Mouse (Mus musculus) mesoderm, embryonic 11.5 days (tissue): ENCODE data around the gene Rasl11b.

Experiments used
- DNase-seq: peaks from one replicate; pipeline ENCODE4 v3.0.0-alpha.2; 2012; ENCODE audit warnings: low read depth, low spot score

The Rasl11b gene

GRCm38 (mm10) chr5:74208438-74208837 lies 13.4 kb downstream of the Rasl11b start:
- DNase-seq, result no peak

- no peak for DNase-seq
These were observed 14.6 kb downstream of the Rasl11b start for GRCm38 (mm10) chr5:74209640-74210039.

GRCm38 (mm10) chr5:74211346-74211745 lies 16.3 kb downstream of the Rasl11b start:
- DNase-seq, result no peak

- peak; percentile 68 for DNase-seq
These were observed 19.5 kb downstream of the Rasl11b start for GRCm38 (mm10) chr5:74214501-74215110.

GRCm38 (mm10) chr5:74215125-74215524 lies 20.0 kb downstream of the Rasl11b start:
- no peak for DNase-seq

GRCm38 (mm10) chr5:74218524-74218923 lies 23.4 kb downstream of the Rasl11b start:
- DNase-seq, result no peak

- no peak for DNase-seq
These were observed 27.5 kb downstream of the Rasl11b start for GRCm38 (mm10) chr5:74222626-74223025.

- no peak for DNase-seq
These were observed 29.4 kb downstream of the Rasl11b start for GRCm38 (mm10) chr5:74224480-74224879.

- no peak for DNase-seq
These were observed 31.1 kb downstream of the Rasl11b start for GRCm38 (mm10) chr5:74226183-74226582.

GRCm38 (mm10) chr5:74227352-74227751 lies 32.3 kb downstream of the Rasl11b start:
- no peak for DNase-seq

GRCm38 (mm10) chr5:74228938-74229337 lies 33.9 kb downstream of the Rasl11b start:
- no peak for DNase-seq

- no peak for DNase-seq
These were observed 34.8 kb downstream of the Rasl11b start for GRCm38 (mm10) chr5:74229775-74230413.

- no peak for DNase-seq
These were observed 35.4 kb downstream of the Rasl11b start for GRCm38 (mm10) chr5:74230525-74230924.

- DNase-seq, result no peak
These were observed 38.7 kb downstream of the Rasl11b start for GRCm38 (mm10) chr5:74233808-74234207.

- no peak for DNase-seq
These were observed 44.3 kb downstream of the Rasl11b start for GRCm38 (mm10) chr5:74239369-74239768.

- DNase-seq, result no peak
These were observed 45.2 kb downstream of the Rasl11b start for GRCm38 (mm10) chr5:74240298-74240697.

- DNase-seq, result no peak
These were observed 46.0 kb downstream of the Rasl11b start for GRCm38 (mm10) chr5:74240926-74241680.

- DNase-seq, result no peak
These were observed 47.6 kb downstream of the Rasl11b start for GRCm38 (mm10) chr5:74242654-74243053.

GRCm38 (mm10) chr5:74244406-74245019 lies 49.4 kb downstream of the Rasl11b start:
- DNase-seq, result peak; percentile 52

GRCm38 (mm10) chr5:74245641-74246145 lies 50.6 kb downstream of the Rasl11b start:
- DNase-seq, result no peak

- no peak for DNase-seq
These were observed 51.4 kb downstream of the Rasl11b start for GRCm38 (mm10) chr5:74246453-74246852.

- DNase-seq, result no peak
These were observed 51.9 kb downstream of the Rasl11b start for GRCm38 (mm10) chr5:74246971-74247370.
